Mouse (Mus musculus) midbrain, embryonic 15.5 days (tissue): ENCODE data around the gene Sulf2. TPM values are rescaled to one million over a fixed set of nuclear protein-coding genes. Genes with fewer than 3 reads are reported as not detected.
A peak's percentile ranks its signal among the peaks of the same experiment; 100 is the strongest.
"Not testable (repeated sequence)": the region's sequence is repeated elsewhere in the genome, so short reads cannot be mapped to it uniquely, and the experiment has no call there.

Experiments used
- ATAC-seq: fragments of 200-750 bp; cut with Nextera tagmentation; replicated peaks from 2 replicates; pipeline ENCODE4 v1.8.0; 2017; ENCODE audit warnings: moderate TSS enrichment
- H3K27ac ChIP-seq: fragments of 300-500 bp; sonication (generic); 2 replicates; pipeline ENCODE4 v1.5.1; 2015; ENCODE audit warnings: mild to moderate bottlenecking, inconsistent platforms
- H3K27me3 ChIP-seq: fragments of 300-500 bp; sonication (generic); replicated peaks from 2 replicates; pipeline ENCODE4 v1.6.1; 2015; ENCODE audit warnings: inconsistent platforms
- H3K36me3 ChIP-seq: fragments of 300-500 bp; sonication (generic); replicated peaks from 2 replicates; pipeline ENCODE4 v1.6.1; 2015; ENCODE audit warnings: inconsistent platforms
- H3K4me1 ChIP-seq: fragments of 300-500 bp; sonication (generic); 2 replicates; pipeline ENCODE4 v1.6.1; 2015; ENCODE audit warnings: inconsistent platforms
- H3K4me2 ChIP-seq: fragments of 300-500 bp; sonication (generic); 2 replicates; pipeline ENCODE4 v1.6.1; 2015; ENCODE audit warnings: inconsistent platforms, mild to moderate bottlenecking, moderate library complexity
- H3K4me3 ChIP-seq: fragments of 300-500 bp; sonication (generic); 2 replicates; pipeline ENCODE4 v1.5.1; 2015; ENCODE audit warnings: mild to moderate bottlenecking, inconsistent platforms
- H3K9ac ChIP-seq: fragments of 300-500 bp; sonication (generic); 2 replicates; pipeline ENCODE4 v1.6.1; 2015; ENCODE audit warnings: mild to moderate bottlenecking, inconsistent platforms
- H3K9me3 ChIP-seq: fragments of 300-500 bp; sonication (generic); 2 replicates; pipeline ENCODE4 v1.6.1; 2016; ENCODE audit warnings: inconsistent platforms
- WGBS: fragments of 180-500 bp; shearing (Covaris S2); methylation state at CpG from one replicate; pipeline ENCODE4 v1.1.7; 2015; ENCODE audit warnings: mixed read lengths; 5-methylcytosine and 5-hydroxymethylcytosine counted together
- polyA plus RNA-seq: library from polyadenylated mRNA; unstranded; fragments of >200 nt; fragmentation: Nextera tagmentation; extraction: Ambion mirVana; gene quantifications from 2 replicates; pipeline ENCODE4 v1.2.1, GENCODE M21; 2015

The Sulf2 gene
- 106 and 108 TPM in 2 replicates for polyA plus RNA-seq

DNA sequence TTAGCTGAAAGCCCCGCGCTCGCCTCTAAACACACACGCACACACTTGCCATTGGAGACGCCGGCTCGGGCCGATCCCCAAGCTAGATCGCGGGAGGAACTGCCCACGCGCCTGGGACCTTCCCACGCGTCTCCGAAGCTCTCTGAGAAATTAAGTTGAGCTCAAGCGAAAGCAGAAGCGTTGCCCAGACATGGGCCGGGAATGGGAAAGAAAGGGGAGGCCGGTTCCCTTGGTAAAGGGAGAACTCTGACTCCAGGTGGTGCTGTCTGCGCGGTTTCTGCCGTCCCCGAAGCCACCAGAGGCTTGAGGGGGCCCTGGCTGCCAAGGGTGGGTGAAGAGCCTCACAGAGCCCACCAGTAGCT lies at the start of gene Sulf2:
Sulf2 (minus strand) TSS at position 210 of the 362 bp plus-strand sequence.
- peak; percentile 74 for ATAC-seq
- WGBS, result under 1% methylated on average over 23 of the region's 23 CpGs

DNA sequence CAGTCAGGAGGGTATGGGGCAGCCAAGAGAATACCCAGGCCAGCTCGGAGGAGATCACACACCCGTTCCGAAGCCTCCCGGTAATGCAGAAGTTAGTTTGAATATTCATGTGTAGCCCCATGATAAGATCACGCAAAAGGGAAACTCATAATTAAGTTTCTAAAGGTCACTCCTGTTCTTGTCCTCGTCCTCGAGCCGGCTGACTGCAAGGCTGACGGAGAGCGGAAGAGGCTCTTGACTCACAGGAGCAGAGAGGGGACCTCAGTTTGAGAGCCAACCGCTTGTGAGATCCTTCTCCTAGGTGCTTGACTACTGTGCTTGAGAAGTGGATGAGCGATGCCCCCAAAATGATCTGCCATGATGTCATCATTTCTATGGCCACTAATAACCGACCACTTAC lies 48.7 kb upstream of the Sulf2 start:
- H3K9me3 ChIP-seq, result no peaks in the 10 kb centered on the region
- no peak overlapping the region for H3K9ac ChIP-seq
- H3K27me3 ChIP-seq, result no peaks in the 10 kb centered on the region
- H3K4me1 ChIP-seq, result peaks cover 7% of the 10 kb centered on the region; the same call in 1 of the 2 replicates
- WGBS, result 80% methylated on average over 13 of the region's 13 CpGs
- ATAC-seq, result no peak
- no peak overlapping the region for H3K4me3 ChIP-seq
- H3K36me3 ChIP-seq, result no peaks in the 10 kb centered on the region
- no peak overlapping the region for H3K4me2 ChIP-seq
- no peak overlapping the region for H3K27ac ChIP-seq

More for the DNA sequence above, at the start of gene Sulf2:
- Histone ChIP-seq H3K4me1 (peaks cover 43% of the 10 kb centered on the region), H3K4me2 (peak within 1 kb of the TSS; percentile 95), H3K9me3 (no peaks in the 10 kb centered on the region), H3K27me3 (peaks cover 7% of the 10 kb centered on the region; the same call in 1 of the 2 replicates), H3K36me3 (no peaks in the 10 kb centered on the region), H3K9ac (peak within 1 kb of the TSS; percentile 79), H3K27ac (peak within 1 kb of the TSS; percentile 86), H3K4me3 (peak within 1 kb of the TSS; percentile 75)

DNA sequence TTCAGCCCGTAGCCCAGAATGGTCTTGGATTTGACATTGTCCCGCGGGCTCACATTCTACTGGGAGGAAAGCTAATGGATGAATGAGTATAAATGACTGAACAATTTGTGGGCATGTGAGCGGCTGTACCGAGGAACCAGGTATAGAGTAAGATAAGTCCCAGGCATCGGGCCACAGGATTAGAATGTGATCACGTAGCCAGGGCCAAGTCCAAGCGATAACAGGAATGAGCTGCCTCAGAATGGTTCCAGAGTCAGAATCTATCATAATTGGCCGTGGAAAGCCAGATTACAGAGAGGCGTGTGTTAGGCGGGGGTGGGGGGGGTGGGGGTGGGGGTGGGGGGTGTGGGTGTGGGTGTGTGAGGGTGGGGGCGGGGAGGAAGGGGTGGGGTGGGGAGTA lies 48.2 kb upstream of the Sulf2 start:
- WGBS, result 63% methylated on average over 11 of the region's 12 CpGs
- H3K27me3 ChIP-seq, result no peaks in the 10 kb centered on the region
- no peaks in the 10 kb centered on the region for H3K9me3 ChIP-seq
- H3K27ac ChIP-seq, result no peak overlapping the region
- H3K9ac ChIP-seq, result no peak overlapping the region
- no peak overlapping the region for H3K4me2 ChIP-seq
- no peak for ATAC-seq
- H3K4me1 ChIP-seq, result peaks cover 7% of the 10 kb centered on the region; the same call in 1 of the 2 replicates
- H3K4me3 ChIP-seq, result no peak overlapping the region
- H3K36me3 ChIP-seq, result no peaks in the 10 kb centered on the region

DNA sequence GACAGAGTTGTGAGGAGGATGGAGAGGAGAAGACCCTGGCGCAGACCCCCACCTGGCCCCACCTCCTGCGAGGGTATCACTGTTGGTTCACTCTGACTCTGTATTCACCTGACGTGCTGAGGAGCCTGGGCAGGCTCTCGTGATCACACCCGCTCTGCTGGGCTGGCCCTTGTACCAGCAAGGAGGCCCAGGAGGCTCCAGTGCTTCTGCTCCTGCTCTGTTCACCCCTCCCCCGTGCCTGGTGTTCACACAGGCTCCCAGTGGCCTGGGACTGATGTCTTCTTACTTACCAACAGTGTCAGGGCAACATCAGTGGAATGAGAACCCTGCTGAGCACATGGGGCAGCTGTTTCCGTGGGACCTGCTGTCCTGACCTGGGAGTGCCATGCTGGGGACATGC lies 42.5 kb upstream of the Sulf2 start:
- ATAC-seq, result no peak
- Histone ChIP-seq H3K9ac (no peak overlapping the region), H3K4me1 (peaks cover 7% of the 10 kb centered on the region; the same call in 1 of the 2 replicates), H3K27me3 (no peaks in the 10 kb centered on the region), H3K27ac (no peak overlapping the region), H3K4me3 (no peak overlapping the region), H3K9me3 (no peaks in the 10 kb centered on the region), H3K4me2 (no peak overlapping the region), H3K36me3 (no peaks in the 10 kb centered on the region)
- 45% methylated on average over 7 of the region's 7 CpGs for WGBS

DNA sequence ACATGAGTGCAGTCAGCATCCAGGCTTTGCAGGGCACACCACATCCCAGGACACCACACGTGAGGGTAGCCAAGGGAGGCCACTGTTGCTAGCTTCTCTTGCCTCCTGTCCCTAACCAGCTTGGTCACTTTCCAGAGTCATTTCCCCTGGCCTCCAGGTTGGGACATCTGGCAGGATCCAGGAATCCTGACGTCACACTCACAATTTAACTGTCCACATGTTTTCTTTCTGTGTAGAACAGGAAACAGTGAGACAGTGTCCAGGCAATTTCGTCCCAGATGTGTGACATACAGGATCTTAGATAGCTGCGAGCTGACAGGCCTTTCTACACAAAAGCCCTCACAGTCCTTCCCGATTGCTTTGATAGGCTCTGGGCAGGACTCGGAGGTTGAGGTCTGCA lies 41.6 kb upstream of the Sulf2 start:
- Histone ChIP-seq H3K4me2 (no peak overlapping the region), H3K27ac (no peak overlapping the region), H3K9me3 (no peaks in the 10 kb centered on the region), H3K36me3 (no peaks in the 10 kb centered on the region), H3K9ac (no peak overlapping the region), H3K27me3 (no peaks in the 10 kb centered on the region), H3K4me1 (peaks cover 7% of the 10 kb centered on the region; the same call in 1 of the 2 replicates), H3K4me3 (no peak overlapping the region)
- WGBS, result 73% methylated on average over 6 of the region's 6 CpGs
- ATAC-seq, result no peak

DNA sequence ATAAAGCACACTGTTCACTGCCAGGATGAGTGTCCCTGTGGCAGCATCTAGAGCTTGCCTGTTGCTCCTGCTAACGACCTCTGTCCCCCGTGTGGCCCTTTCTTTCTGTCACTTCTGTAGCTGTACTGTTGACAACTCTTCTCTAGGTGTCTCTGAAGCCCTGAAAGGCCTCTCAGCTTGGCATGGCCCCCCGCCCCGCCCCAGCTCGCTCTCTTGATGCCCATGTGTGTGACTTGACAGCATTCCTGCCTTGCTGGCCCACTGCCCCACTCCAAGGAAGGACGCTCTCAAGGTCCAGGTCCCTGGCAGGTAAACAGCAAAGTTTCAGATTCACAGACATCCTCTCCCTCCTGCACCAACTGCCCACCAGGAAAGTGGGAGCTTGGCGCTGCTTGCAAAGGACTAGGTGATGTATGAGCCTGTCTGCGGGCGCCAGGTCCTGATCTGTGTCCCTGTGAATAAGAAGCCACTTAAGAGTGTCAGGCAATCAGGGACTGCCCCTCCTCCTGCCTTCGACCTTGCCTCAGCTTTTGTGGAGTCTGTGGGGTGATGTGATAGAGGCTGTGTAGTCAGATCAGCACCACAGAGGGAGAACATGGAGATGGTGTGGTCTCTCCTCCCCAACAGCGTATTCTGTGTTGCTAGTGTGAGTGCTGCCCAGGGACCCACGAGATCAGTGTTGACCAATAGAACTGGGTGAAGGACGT lies 40.8 kb upstream of the Sulf2 start:
- Histone ChIP-seq H3K4me1 (peaks cover 7% of the 10 kb centered on the region; the same call in 1 of the 2 replicates), H3K4me2 (no peak overlapping the region), H3K9ac (no peak overlapping the region), H3K4me3 (no peak overlapping the region), H3K27me3 (no peaks in the 10 kb centered on the region), H3K9me3 (no peaks in the 10 kb centered on the region), H3K27ac (no peak overlapping the region), H3K36me3 (no peaks in the 10 kb centered on the region)
- ATAC-seq, result no peak
- WGBS, result 78% methylated on average over 13 of the region's 13 CpGs

DNA sequence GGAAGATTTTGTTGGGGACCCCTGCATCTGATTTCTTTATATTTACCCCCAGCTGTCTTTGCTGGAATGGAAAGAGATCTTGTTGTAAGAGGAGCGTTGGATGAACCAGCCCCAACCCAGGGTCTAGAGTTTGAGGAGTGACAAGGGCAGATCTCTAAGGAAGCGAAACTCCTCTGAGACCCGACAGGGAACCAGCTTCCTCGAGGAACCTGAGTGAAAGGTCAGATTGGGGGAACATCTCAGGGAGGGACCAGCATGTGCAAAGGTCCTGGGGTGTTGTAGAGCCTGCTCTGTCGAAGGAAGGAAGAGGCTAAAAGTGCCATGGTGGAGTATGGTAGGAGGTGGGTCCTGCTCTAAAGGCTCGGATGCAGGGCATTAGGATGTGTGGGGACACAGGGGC lies 39.6 kb upstream of the Sulf2 start:
- Histone ChIP-seq H3K9me3 (no peaks in the 10 kb centered on the region), H3K9ac (no peak overlapping the region), H3K4me2 (no peak overlapping the region), H3K4me1 (peaks cover 7% of the 10 kb centered on the region; the same call in 1 of the 2 replicates), H3K4me3 (no peak overlapping the region), H3K27me3 (no peaks in the 10 kb centered on the region), H3K36me3 (no peaks in the 10 kb centered on the region), H3K27ac (no peak overlapping the region)
- ATAC-seq, result no peak
- WGBS, result 83% methylated on average over 6 of the region's 6 CpGs

DNA sequence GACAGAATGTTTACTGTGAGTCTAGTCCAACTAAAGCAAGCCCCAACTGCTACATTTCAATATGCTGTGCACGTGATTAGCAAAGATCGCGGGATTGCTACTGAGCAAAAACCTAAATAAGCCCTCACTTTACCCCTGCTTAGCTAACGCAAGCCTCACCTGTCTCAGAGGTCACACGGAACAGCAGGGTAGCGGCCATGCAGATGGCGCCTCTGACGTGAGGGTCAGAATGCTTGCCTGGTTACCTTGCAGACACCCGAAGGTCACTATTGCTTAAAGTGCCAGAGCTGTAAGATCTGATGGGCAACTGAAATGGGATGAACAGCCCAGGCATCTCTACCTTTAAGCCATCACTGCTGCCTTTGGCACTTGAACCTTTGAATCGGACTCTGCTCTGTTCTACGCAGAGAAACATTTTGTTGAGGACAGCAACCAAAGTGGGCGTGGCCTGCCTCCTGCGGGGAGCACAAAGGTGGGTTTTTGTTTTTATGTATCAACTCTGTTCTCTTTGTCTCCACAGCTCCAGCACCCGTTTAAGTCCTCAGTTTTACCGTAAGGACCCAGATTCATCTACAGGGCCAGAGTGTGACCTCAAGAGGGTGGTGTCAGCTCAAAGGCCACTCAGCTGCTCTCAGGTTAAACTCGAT lies 38.8 kb upstream of the Sulf2 start:
- H3K27me3 ChIP-seq, result no peaks in the 10 kb centered on the region
- WGBS, result 71% methylated on average over 16 of the region's 16 CpGs
- no peaks in the 10 kb centered on the region for H3K36me3 ChIP-seq
- H3K4me3 ChIP-seq, result no peak overlapping the region
- ATAC-seq, result no peak
- H3K9me3 ChIP-seq, result no peaks in the 10 kb centered on the region
- H3K9ac ChIP-seq, result no peak overlapping the region
- no peak overlapping the region for H3K27ac ChIP-seq
- H3K4me2 ChIP-seq, result no peak overlapping the region
- peaks cover 7% of the 10 kb centered on the region; the same call in 1 of the 2 replicates for H3K4me1 ChIP-seq

DNA sequence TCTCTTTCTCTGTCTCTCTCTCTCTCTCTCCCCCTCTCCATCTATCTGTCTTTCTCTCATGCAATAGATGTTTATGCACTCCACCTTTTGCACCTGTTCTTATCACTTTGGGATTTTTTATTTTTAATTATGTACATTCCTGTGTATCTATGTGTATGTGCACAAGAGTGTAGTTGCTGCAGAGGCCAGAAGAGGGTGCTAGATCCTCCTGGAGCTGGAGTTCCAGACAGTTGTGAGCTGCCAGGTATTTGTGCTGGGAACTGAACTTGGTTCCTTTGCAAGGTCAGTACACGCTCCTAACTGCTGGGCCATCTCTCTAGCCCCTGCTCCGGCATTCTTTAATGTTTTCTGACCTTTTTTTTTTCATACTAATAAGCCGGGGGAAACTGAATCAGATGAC lies 38.0 kb upstream of the Sulf2 start:
- ATAC-seq, result no peak
- 92% methylated on average over 3 of the region's 3 CpGs for WGBS
- no peaks in the 10 kb centered on the region for H3K9me3 ChIP-seq
- H3K27ac ChIP-seq, result no peak overlapping the region
- no peaks in the 10 kb centered on the region for H3K27me3 ChIP-seq
- no peak overlapping the region for H3K9ac ChIP-seq
- no peak overlapping the region for H3K4me3 ChIP-seq
- no peaks in the 10 kb centered on the region for H3K36me3 ChIP-seq
- peaks cover 7% of the 10 kb centered on the region; the same call in 1 of the 2 replicates for H3K4me1 ChIP-seq
- no peak overlapping the region for H3K4me2 ChIP-seq

DNA sequence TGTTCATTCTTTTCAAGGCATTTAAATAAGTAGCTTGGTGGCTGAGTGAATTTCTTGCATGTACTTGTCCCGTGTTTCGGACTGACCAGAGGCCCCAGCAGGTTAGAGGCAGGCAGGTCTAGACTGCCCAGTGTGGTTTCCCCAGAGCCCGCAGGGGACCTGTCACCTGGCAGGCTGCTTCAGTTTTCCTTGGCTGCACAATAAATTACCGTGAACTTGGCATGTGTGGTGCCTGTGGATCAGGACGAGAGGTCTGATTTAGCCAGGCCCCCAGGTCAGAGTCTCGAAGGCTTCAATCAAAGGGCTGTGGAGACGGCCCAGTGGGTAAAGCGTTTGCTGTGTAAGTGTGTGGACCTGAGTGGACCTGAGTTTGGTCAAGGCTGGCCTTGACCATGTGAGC lies 35.4 kb upstream of the Sulf2 start:
- no peak overlapping the region for H3K4me2 ChIP-seq
- 47% methylated on average over 8 of the region's 8 CpGs for WGBS
- no peak overlapping the region for H3K27ac ChIP-seq
- no peaks in the 10 kb centered on the region for H3K36me3 ChIP-seq
- no peaks in the 10 kb centered on the region for H3K9me3 ChIP-seq
- H3K9ac ChIP-seq, result no peak overlapping the region
- no peaks in the 10 kb centered on the region for H3K27me3 ChIP-seq
- no peak overlapping the region for H3K4me3 ChIP-seq
- H3K4me1 ChIP-seq, result no peaks in the 10 kb centered on the region
- ATAC-seq, result no peak

DNA sequence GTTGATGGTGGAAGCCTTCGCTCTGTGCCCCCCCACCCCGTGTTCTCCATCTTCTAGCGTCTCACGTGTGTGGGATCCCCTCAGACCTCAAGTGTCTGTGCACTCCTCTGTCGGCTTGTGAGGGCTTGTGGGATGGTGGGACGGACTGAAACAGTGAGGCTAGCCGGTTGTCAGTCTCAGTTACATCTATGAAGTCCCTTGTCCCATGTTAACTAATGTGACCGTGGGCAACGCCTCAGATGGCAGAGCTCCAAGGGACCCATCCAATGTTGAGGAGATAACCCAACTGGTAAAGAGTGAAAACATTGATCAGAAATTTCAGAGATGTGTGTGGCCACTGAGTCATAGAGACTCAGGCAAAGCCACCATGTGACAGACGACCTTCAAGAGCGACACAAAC lies 33.7 kb upstream of the Sulf2 start:
- Histone ChIP-seq H3K4me1 (no peaks in the 10 kb centered on the region), H3K4me2 (no peak overlapping the region), H3K4me3 (no peak overlapping the region), H3K9me3 (no peaks in the 10 kb centered on the region), H3K9ac (no peak overlapping the region), H3K27me3 (no peaks in the 10 kb centered on the region), H3K36me3 (no peaks in the 10 kb centered on the region), H3K27ac (no peak overlapping the region)
- ATAC-seq, result no peak
- 93% methylated on average over 11 of the region's 11 CpGs for WGBS

DNA sequence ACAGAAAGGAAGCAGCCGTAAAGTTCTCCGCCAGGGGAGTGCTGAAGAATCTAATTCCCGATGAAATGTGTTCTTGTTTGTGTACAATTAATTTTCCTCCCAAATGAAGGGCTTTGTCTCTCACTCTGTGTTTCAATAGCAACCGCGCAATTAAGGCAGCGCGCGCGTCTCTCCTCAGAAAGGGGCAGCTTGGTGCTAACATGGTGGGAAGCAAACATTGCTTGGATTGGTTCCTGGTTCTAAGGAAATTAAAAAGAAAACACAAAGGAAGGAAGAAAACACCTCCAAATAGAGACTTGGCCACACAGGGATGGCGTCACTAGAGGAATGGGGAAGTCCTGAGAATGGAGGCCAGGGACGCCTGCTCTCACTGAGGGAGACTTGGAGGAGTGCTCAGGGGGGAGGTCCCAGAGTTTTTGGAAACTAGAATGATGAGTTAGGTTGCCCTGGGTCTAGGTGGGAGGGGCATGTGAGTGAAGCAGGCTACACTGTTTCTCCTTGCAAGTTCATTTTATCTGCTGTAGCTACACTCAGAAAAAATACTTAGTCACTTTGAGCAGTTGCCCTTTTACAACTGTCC lies 32.5 kb upstream of the Sulf2 start:
- not testable (repeated sequence) for H3K27ac ChIP-seq, H3K36me3 ChIP-seq, ATAC-seq, H3K9ac ChIP-seq, H3K4me1 ChIP-seq, H3K4me2 ChIP-seq, H3K27me3 ChIP-seq, H3K9me3 ChIP-seq, H3K4me3 ChIP-seq
- 72% methylated on average over 8 of the region's 11 CpGs for WGBS
